Mouse (Mus musculus) kidney, embryonic 14.5 days (tissue): ENCODE data around the gene Bag6. TPM values are rescaled to one million over a fixed set of nuclear protein-coding genes. Genes with fewer than 3 reads are reported as not detected.

ENCODE experiments used
- ATAC-seq: fragments of 200-750 bp; cut with Nextera tagmentation; 2 replicates; pipeline ENCODE4 v1.8.0; 2017; ENCODE audit warnings: moderate number of reproducible peaks, mild to moderate bottlenecking, moderate TSS enrichment, moderate library complexity; ENCODE audit not compliant: low FRiP score, low TSS enrichment
- H3K27ac ChIP-seq: fragments of 300-500 bp; sonication (generic); 2 replicates; pipeline ENCODE4 v1.5.1; 2014; ENCODE audit warnings: low read depth, mild to moderate bottlenecking, low read length, moderate library complexity, mixed read lengths
- H3K27me3 ChIP-seq: fragments of 300-500 bp; sonication (generic); 2 replicates; pipeline ENCODE4 v1.6.1; 2014; ENCODE audit warnings: mild to moderate bottlenecking, low read length; ENCODE audit not compliant: control insufficient read depth, insufficient read depth
- H3K36me3 ChIP-seq: fragments of 300-500 bp; sonication (generic); 2 replicates; pipeline ENCODE4 v1.6.1; 2014; ENCODE audit warnings: low read length, mixed read lengths; ENCODE audit not compliant: control insufficient read depth, insufficient read depth
- H3K4me1 ChIP-seq: fragments of 300-500 bp; sonication (generic); 2 replicates; pipeline ENCODE4 v1.6.1; 2014; ENCODE audit warnings: low read length, mixed read lengths; ENCODE audit not compliant: control insufficient read depth, insufficient read depth
- H3K4me2 ChIP-seq: fragments of 300-500 bp; sonication (generic); replicated peaks from 2 replicates; pipeline ENCODE4 v1.6.1; 2014; ENCODE audit warnings: low read depth, mild to moderate bottlenecking, low read length
- H3K4me3 ChIP-seq: fragments of 300-500 bp; sonication (generic); 2 replicates; pipeline ENCODE4 v1.5.1; 2014; ENCODE audit warnings: mild to moderate bottlenecking, low read length
- H3K9ac ChIP-seq: fragments of 300-500 bp; sonication (generic); 2 replicates; pipeline ENCODE4 v1.6.1; 2014; ENCODE audit warnings: low read depth, mild to moderate bottlenecking, low read length, moderate library complexity
- H3K9me3 ChIP-seq: fragments of 300-500 bp; sonication (generic); 2 replicates; pipeline ENCODE4 v1.6.1; 2016; ENCODE audit warnings: low read length; ENCODE audit not compliant: control insufficient read depth
- WGBS: fragments of 180-500 bp; shearing (Covaris S2); extraction: QIAGEN DNeasy Blood & Tissue Kit; methylation state at CpG from one replicate; pipeline ENCODE4 v1.1.7; 2014; 5-methylcytosine and 5-hydroxymethylcytosine counted together
- polyA plus RNA-seq: library from polyadenylated mRNA; unstranded; fragments of >200 nt; fragmentation: Nextera tagmentation; extraction: Ambion mirVana; gene quantifications from 2 replicates; pipeline ENCODE4 v1.2.1, GENCODE M21; 2014

Bag6 gene
- polyA plus RNA-seq, 1 experiment from 2014 or later = 82.6 TPM

GRCm38 (mm10) chr17:35178528-35178927 is 43.5 kb downstream of the Bag6 start:
- Histone ChIP-seq H3K4me1 (no peaks in the 10 kb centered on the region), H3K27ac (no peak overlapping the region), H3K36me3 (no peaks in the 10 kb centered on the region), H3K4me3 (no peak overlapping the region), H3K4me2 (no peak overlapping the region), H3K9ac (no peak overlapping the region), H3K9me3 (no peaks in the 10 kb centered on the region), H3K27me3 (no peaks in the 10 kb centered on the region)
- WGBS = 19% methylated on average over 5 of the region's 5 CpGs
- peak; percentile 82 for ATAC-seq

GRCm38 (mm10) chr17:35180093-35180492 is 45.1 kb downstream of the Bag6 start:
- Histone ChIP-seq H3K4me1 (no peaks in the 10 kb centered on the region), H3K4me3 (no peak overlapping the region), H3K9ac (no peak overlapping the region), H3K27ac (no peak overlapping the region), H3K9me3 (no peaks in the 10 kb centered on the region), H3K36me3 (no peaks in the 10 kb centered on the region), H3K4me2 (no peak overlapping the region), H3K27me3 (no peaks in the 10 kb centered on the region)
- 88% methylated on average over 5 of the region's 5 CpGs for WGBS
- no peak for ATAC-seq

- H3K4me2 ChIP-seq = peak overlapping the region; percentile 55
- H3K4me1 ChIP-seq = peaks cover 9% of the 10 kb centered on the region; the same call in 1 of the 2 replicates
- peak overlapping the region; percentile 57 for H3K27ac ChIP-seq
- no peaks in the 10 kb centered on the region for H3K27me3 ChIP-seq
- peak; percentile 60; the same call in 1 of the 2 replicates for ATAC-seq
- WGBS = 3% methylated on average over 17 of the region's 18 CpGs
- H3K9me3 ChIP-seq = no peaks in the 10 kb centered on the region
- H3K4me3 ChIP-seq = peak overlapping the region; percentile 37
- H3K36me3 ChIP-seq = no peaks in the 10 kb centered on the region
- H3K9ac ChIP-seq = peak overlapping the region; percentile 14; the same call in 1 of the 2 replicates
These were observed 50.9 kb downstream of the Bag6 start for GRCm38 (mm10) chr17:35185639-35186611.

- 2% methylated on average over 4 of the region's 4 CpGs for WGBS
- peak overlapping the region; percentile 55 for H3K4me2 ChIP-seq
- H3K4me3 ChIP-seq = peak overlapping the region; percentile 37
- H3K9ac ChIP-seq = no peak overlapping the region
- no peaks in the 10 kb centered on the region for H3K27me3 ChIP-seq
- ATAC-seq = peak; percentile 33
- no peaks in the 10 kb centered on the region for H3K36me3 ChIP-seq
- peak overlapping the region; percentile 57; the same call in 1 of the 2 replicates for H3K27ac ChIP-seq
- no peaks in the 10 kb centered on the region for H3K9me3 ChIP-seq
- peaks cover 9% of the 10 kb centered on the region; the same call in 1 of the 2 replicates for H3K4me1 ChIP-seq
These were observed 51.7 kb downstream of the Bag6 start for GRCm38 (mm10) chr17:35186681-35187080.

- H3K4me2 ChIP-seq = no peak overlapping the region
- H3K27me3 ChIP-seq = no peaks in the 10 kb centered on the region
- H3K4me3 ChIP-seq = no peak overlapping the region
- peaks cover 9% of the 10 kb centered on the region; the same call in 1 of the 2 replicates for H3K4me1 ChIP-seq
- no peak overlapping the region for H3K9ac ChIP-seq
- H3K36me3 ChIP-seq = no peaks in the 10 kb centered on the region
- no peak for ATAC-seq
- H3K27ac ChIP-seq = no peak overlapping the region
- 58% methylated on average over 4 of the region's 4 CpGs for WGBS
- no peaks in the 10 kb centered on the region for H3K9me3 ChIP-seq
These were observed 52.4 kb downstream of the Bag6 start for GRCm38 (mm10) chr17:35187345-35187744.

- H3K4me1 ChIP-seq = peaks cover 9% of the 10 kb centered on the region; the same call in 1 of the 2 replicates
- no peak within 1 kb of the TSS for H3K4me2 ChIP-seq
- WGBS = 75% methylated on average over 7 of the region's 7 CpGs
- H3K9ac ChIP-seq = no peak within 1 kb of the TSS
- no peaks in the 10 kb centered on the region for H3K9me3 ChIP-seq
- no peaks in the 10 kb centered on the region for H3K27me3 ChIP-seq
- no peak within 1 kb of the TSS for H3K4me3 ChIP-seq
- ATAC-seq = no peak
- H3K36me3 ChIP-seq = no peaks in the 10 kb centered on the region
- no peak within 1 kb of the TSS for H3K27ac ChIP-seq
These were observed 53.1 kb downstream of the Bag6 start, which contains the start of gene Lst1 for GRCm38 (mm10) chr17:35187959-35188610. Lst1 (minus strand) TSS chr17:35188439.

- 67% methylated on average over 1 of the region's 1 CpGs for WGBS
- Histone ChIP-seq H3K4me1 (peaks cover 13% of the 10 kb centered on the region; the same call in 1 of the 2 replicates), H3K9ac (no peak overlapping the region), H3K9me3 (no peaks in the 10 kb centered on the region), H3K36me3 (no peaks in the 10 kb centered on the region), H3K4me3 (no peak overlapping the region), H3K4me2 (no peak overlapping the region), H3K27ac (no peak overlapping the region), H3K27me3 (peaks cover 1% of the 10 kb centered on the region; the same call in 1 of the 2 replicates)
- no peak for ATAC-seq
These were observed 54.2 kb downstream of the Bag6 start for GRCm38 (mm10) chr17:35189186-35189585.

- no peak overlapping the region for H3K27ac ChIP-seq
- no peak overlapping the region for H3K4me3 ChIP-seq
- no peak overlapping the region for H3K4me2 ChIP-seq
- H3K9ac ChIP-seq = no peak overlapping the region
- 76% methylated on average over 4 of the region's 4 CpGs for WGBS
- no peak for ATAC-seq
- no peaks in the 10 kb centered on the region for H3K36me3 ChIP-seq
- no peaks in the 10 kb centered on the region for H3K9me3 ChIP-seq
- H3K27me3 ChIP-seq = peaks cover 9% of the 10 kb centered on the region
- H3K4me1 ChIP-seq = peaks cover 14% of the 10 kb centered on the region; the same call in 1 of the 2 replicates
These were observed 55.1 kb downstream of the Bag6 start for GRCm38 (mm10) chr17:35190096-35190495.
